Mouse (Mus musculus) T-cell, adult 2 months (primary cell): ENCODE data around the gene Ids.
"Not testable (repeated sequence)": the region's sequence is repeated elsewhere in the genome, so short reads cannot be mapped to it uniquely, and the experiment has no call there.

Source experiments
- DNase-seq: peaks from one replicate; pipeline ENCODE4 v3.0.0; 2022; ENCODE audit warnings: low spot score

Gene Ids

GRCm38 (mm10) chrX:70364661-70365613, at the start of gene Ids:
Ids (minus strand) TSS chrX:70365084.
- DNase-seq = peak; percentile 87

- DNase-seq = not testable (repeated sequence)
Measured at GRCm38 (mm10) chrX:70392636-70393035, 27.8 kb upstream of the Ids start.

- DNase-seq = no peak
Measured at GRCm38 (mm10) chrX:70385962-70386351, 21.1 kb upstream of the Ids start.

GRCm38 (mm10) chrX:70385276-70385961, 20.5 kb upstream of the Ids start, which contains the start of gene 1110012L19Rik:
1110012L19Rik (plus strand) TSS chrX:70385877.
- DNase-seq = peak; percentile 82

- DNase-seq = no peak
Measured at GRCm38 (mm10) chrX:70384917-70385275, 20.0 kb upstream of the Ids start.

- DNase-seq = not testable (repeated sequence)
Measured at GRCm38 (mm10) chrX:70374469-70375110, 9.7 kb upstream of the Ids start.

GRCm38 (mm10) chrX:70369758-70370157, 4.9 kb upstream of the Ids start:
- not testable (repeated sequence) for DNase-seq

GRCm38 (mm10) chrX:70364202-70364601, 682 bp downstream of the Ids start:
- no peak for DNase-seq

- no peak for DNase-seq
Measured at GRCm38 (mm10) chrX:70363446-70363845, 1.4 kb downstream of the Ids start.

GRCm38 (mm10) chrX:70362985-70363384, 1.9 kb downstream of the Ids start:
- DNase-seq = no peak

GRCm38 (mm10) chrX:70330202-70330843, 34.6 kb downstream of the Ids start:
- DNase-seq = no peak

- no peak for DNase-seq
Measured at GRCm38 (mm10) chrX:70328530-70329143, 36.2 kb downstream of the Ids start.

- no peak for DNase-seq
Measured at GRCm38 (mm10) chrX:70327656-70328055, 37.2 kb downstream of the Ids start.

- DNase-seq = no peak
Measured at GRCm38 (mm10) chrX:70319254-70319653, 45.6 kb downstream of the Ids start.

- DNase-seq = no peak
Measured at GRCm38 (mm10) chrX:70314949-70315641, 49.8 kb downstream of the Ids start.
